Mouse (Mus musculus): Measurements from ENCODE around the gene Ccdc71.
A peak's percentile ranks its signal among the peaks of the same experiment; 100 is the strongest.

GRCm38 (mm10) chr9:108460319-108461178, at the start of gene Ccdc71:
- TF ChIP-seq CTCF (IDR thresholded peaks at IDR 0.05; ENCODE audit: low read depth) (no peak), EP300 (IDR thresholded peaks at IDR 0.05; ENCODE audit: low read depth) (peak; percentile 58; the same call in 1 of the 2 replicates)

All from heart, postnatal 0 days (tissue).